Mouse (Mus musculus): ENCODE data around the gene Taf1d. TPM values are rescaled to one million over a fixed set of nuclear protein-coding genes. Genes with fewer than 3 reads are reported as not detected.

Taf1d gene
- polyA plus RNA-seq (2011; ENCODE audit: insufficient read length, low read depth, missing spikeins), result 159 and 173 TPM in 2 replicates

DNA sequence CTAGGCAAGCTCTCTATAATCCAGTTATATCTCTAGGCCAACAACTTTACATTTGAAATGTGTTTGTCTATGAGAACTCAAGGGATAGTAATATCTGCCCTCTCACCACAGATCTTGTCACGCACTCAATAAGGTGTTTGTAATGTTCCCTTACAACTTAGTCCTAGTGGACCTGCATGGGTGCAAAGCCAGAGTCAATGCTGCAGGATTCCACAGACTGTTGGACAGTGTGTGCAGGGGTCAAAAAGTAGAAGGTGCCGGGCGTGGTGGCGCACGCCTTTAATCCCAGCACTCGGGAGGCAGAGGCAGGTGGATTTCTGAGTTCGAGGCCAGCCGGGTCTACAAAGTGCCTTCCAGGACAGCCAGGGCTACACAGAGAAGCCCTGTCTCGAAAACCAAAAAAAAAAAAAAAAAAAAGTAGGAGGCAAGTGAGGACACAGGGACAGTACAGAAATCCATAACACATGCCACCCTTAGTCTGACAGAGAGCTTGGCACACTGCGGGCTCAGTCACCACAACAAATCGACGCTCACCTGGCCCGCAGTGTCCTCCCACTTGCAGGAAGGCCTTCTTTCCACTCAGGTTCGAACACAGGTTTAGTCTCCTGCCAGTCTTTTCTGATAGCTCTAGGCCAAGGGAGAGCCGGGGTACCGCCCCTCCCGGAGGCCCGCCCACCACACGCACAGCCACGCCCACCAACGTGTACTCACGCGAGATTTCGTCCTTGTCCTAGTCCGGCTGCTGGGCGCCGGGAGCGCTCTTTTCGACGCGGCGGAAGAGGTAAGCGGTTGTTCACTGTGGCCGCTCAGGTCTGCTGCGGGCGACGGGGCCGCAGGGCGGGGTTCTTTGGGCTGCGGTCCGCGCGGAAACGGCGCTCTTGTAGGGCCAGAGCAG lies at the start of gene Taf1d:
Gene Taf1d, plus strand, starts transcription at position 712 of the 895 bp plus-strand sequence.
- TF ChIP-seq POLR2A (IDR thresholded peaks at IDR 0.05; ENCODE audit: low read depth, low read length), result peak; percentile 98
- TF ChIP-seq CTCF (IDR thresholded peaks at IDR 0.05; ENCODE audit: borderline replicate concordance, insufficient read depth, low read length), result no peak
- Histone ChIP-seq H3K27ac (ENCODE audit: insufficient read depth, low read length) (peak within 1 kb of the TSS; percentile 41), H3K4me3 (ENCODE audit: insufficient read depth, low read length) (peak within 1 kb of the TSS; percentile 93), H3K4me1 (ENCODE audit: control insufficient read depth, insufficient read depth, low read length) (no peaks in the 10 kb centered on the region; the same call in 1 of the 2 replicates)

DNA sequence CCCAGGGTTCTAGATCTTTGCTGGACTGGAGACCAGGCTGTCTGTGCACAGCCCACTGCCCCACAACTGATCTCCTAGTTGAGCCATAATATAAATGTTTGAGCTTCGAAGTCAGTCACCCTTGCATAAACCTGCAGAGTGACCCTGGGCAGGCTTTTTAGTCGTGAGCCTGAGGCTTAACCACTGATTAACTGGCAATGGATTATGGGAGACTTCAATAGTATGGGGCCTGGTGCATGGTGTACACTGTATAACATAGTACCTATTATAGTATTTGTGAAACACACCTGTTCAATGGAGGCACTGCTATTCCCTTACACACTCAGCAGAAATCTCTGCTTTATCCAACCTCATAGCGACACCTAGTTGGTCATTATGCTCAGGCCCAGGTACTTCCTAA lies 49.8 kb upstream of the Taf1d start:
- Histone ChIP-seq H3K4me1 (ENCODE audit: control insufficient read depth, insufficient read depth, low read length) (no peaks in the 10 kb centered on the region), H3K4me3 (ENCODE audit: insufficient read depth, low read length) (no peak overlapping the region), H3K27ac (ENCODE audit: insufficient read depth, low read length) (no peak overlapping the region)
- TF ChIP-seq POLR2A (IDR thresholded peaks at IDR 0.05; ENCODE audit: low read depth, low read length), result no peak
- TF ChIP-seq CTCF (IDR thresholded peaks at IDR 0.05; ENCODE audit: borderline replicate concordance, insufficient read depth, low read length), result no peak

DNA sequence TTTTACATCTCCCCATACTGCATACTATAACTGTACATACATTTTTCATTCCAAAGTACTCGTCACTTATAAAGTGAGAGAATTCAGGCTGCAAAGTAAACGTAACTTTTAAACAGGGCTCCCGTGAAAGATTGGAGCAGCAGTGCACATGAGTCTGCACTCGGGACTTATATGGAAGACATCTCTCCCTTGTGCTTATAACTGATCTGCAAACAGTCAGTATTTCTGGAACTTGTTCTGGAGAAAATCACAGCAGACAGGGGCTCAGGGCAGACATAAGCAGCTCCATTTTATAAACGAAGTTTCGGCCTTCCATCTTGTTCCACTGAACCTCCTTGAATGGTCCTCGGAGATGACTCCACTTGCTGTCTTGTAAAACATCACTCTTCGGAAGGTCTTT lies 44.0 kb upstream of the Taf1d start:
- TF ChIP-seq CTCF (IDR thresholded peaks at IDR 0.05; ENCODE audit: borderline replicate concordance, insufficient read depth, low read length) (no peak), POLR2A (IDR thresholded peaks at IDR 0.05; ENCODE audit: low read depth, low read length) (no peak)
- H3K4me1 ChIP-seq (ENCODE audit: control insufficient read depth, insufficient read depth, low read length), result no peaks in the 10 kb centered on the region
- H3K4me3 ChIP-seq (ENCODE audit: insufficient read depth, low read length), result no peak overlapping the region
- H3K27ac ChIP-seq (ENCODE audit: insufficient read depth, low read length), result no peak overlapping the region

DNA sequence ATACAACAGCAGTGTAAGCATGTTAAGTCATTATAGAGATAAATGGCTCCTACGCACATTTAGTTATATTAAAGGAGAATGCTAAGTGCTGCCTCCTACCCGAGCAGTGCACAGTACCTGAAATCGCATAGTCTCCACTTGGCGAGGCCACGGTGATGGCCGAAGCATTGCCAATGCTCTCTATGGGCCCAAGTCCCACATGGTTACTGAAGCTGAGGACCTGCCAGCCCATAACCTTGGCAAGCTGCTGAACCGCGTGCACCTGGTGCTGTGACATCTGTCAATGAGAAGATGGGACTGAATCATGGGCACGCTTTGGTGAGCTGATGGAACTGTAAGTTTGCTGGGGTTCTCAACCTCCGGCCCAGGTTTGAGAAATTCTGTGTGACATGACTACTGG lies 42.5 kb upstream of the Taf1d start:
- H3K4me1 ChIP-seq (ENCODE audit: control insufficient read depth, insufficient read depth, low read length), result no peaks in the 10 kb centered on the region
- H3K4me3 ChIP-seq (ENCODE audit: insufficient read depth, low read length), result no peak overlapping the region
- no peak overlapping the region for H3K27ac ChIP-seq (ENCODE audit: insufficient read depth, low read length)
- TF ChIP-seq POLR2A (IDR thresholded peaks at IDR 0.05; ENCODE audit: low read depth, low read length) (no peak), CTCF (IDR thresholded peaks at IDR 0.05; ENCODE audit: borderline replicate concordance, insufficient read depth, low read length) (no peak)

DNA sequence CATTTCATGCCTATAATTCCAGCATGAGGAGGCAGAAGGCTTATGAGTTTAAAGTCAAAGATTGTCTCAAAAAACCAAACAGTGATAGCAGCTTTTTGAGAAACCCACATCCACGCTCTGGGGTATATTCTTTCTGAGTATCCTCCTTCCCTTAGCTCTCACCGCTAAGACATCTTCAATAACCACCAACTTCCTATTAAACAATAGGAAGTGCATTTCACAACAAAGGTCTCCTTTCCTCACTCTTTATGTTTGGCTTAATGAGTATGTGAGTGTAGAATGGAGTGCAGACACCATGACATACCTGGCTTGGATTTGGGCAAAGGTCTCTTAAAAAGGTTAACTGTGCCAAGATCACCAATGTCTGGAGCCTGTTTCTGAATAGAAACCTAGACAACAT lies 32.0 kb upstream of the Taf1d start:
- Histone ChIP-seq H3K4me1 (ENCODE audit: control insufficient read depth, insufficient read depth, low read length) (no peaks in the 10 kb centered on the region), H3K4me3 (ENCODE audit: insufficient read depth, low read length) (no peak overlapping the region), H3K27ac (ENCODE audit: insufficient read depth, low read length) (no peak overlapping the region)
- TF ChIP-seq POLR2A (IDR thresholded peaks at IDR 0.05; ENCODE audit: low read depth, low read length) (no peak), CTCF (IDR thresholded peaks at IDR 0.05; ENCODE audit: borderline replicate concordance, insufficient read depth, low read length) (no peak)

DNA sequence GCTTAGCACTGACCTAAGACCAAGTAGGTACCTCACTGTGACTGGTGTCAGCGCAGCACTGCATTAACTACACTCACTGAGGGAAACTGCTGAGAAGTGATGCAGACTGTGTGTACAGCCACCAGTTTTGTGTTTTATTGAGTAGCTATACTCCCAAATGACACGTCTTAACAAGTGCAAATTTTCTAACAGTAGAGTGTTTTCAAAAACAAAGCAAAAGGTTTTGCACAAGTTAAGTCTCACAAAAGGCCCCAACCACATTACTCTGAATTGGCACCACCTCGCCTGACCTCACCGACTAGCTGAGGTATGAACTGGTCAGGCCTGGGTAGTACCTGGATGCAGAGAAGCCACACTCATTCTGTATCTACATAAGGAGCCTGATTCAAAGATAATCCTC lies 29.2 kb upstream of the Taf1d start:
- H3K4me1 ChIP-seq (ENCODE audit: control insufficient read depth, insufficient read depth, low read length), result no peaks in the 10 kb centered on the region; the same call in 1 of the 2 replicates
- no peak overlapping the region for H3K27ac ChIP-seq (ENCODE audit: insufficient read depth, low read length)
- no peak overlapping the region for H3K4me3 ChIP-seq (ENCODE audit: insufficient read depth, low read length)
- TF ChIP-seq CTCF (IDR thresholded peaks at IDR 0.05; ENCODE audit: borderline replicate concordance, insufficient read depth, low read length) (no peak), POLR2A (IDR thresholded peaks at IDR 0.05; ENCODE audit: low read depth, low read length) (no peak)

DNA sequence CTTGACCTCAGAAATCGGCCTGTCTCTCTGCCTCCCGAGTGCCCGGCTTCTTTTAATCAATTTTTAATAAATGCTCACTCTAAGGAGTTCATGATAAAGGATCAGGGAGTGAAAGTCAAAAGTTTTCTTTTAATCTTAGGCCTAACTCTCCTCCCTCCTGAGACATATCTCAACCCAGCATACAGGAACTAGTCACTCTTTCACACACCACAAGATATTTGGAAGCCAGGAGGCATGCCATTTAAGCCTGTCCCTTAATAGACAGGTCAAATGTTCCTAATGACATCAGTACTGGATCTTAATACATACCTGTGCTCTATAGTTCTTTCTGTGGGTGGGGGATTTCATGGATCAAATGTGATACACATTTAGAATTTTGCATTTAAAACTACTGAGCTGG lies 27.7 kb upstream of the Taf1d start:
- H3K27ac ChIP-seq (ENCODE audit: insufficient read depth, low read length), result no peak overlapping the region
- H3K4me1 ChIP-seq (ENCODE audit: control insufficient read depth, insufficient read depth, low read length), result no peaks in the 10 kb centered on the region; the same call in 1 of the 2 replicates
- peak overlapping the region; percentile 17 for H3K4me3 ChIP-seq (ENCODE audit: insufficient read depth, low read length)
- TF ChIP-seq CTCF (IDR thresholded peaks at IDR 0.05; ENCODE audit: borderline replicate concordance, insufficient read depth, low read length), result no peak
- TF ChIP-seq POLR2A (IDR thresholded peaks at IDR 0.05; ENCODE audit: low read depth, low read length), result no peak

DNA sequence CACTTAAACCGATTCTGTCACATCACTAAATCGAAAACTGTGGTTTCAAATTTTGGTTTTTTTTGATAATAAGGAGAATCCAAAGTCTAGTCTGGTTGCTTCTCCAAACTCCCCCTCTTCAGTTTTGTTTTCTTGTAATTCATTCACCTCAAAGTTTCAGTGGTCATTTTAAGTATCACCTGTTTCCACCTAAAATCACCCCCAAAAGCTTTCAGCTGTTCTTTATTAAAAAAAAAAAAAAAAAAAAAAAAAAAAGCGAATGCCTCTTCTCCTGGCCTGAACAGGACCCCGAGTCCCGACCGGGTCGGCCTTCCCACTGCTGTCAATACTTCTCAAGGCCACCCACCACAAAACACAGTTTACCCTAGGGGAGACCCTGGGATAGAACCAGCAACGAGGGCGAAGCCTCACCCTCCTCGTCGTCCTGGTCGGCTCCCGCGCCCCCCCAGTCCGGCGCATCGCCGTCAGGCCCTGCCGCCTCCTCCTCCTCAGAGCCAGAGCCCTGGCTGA lies 26.8 kb upstream of the Taf1d start:
- Histone ChIP-seq H3K4me3 (ENCODE audit: insufficient read depth, low read length) (peak overlapping the region; percentile 92), H3K27ac (ENCODE audit: insufficient read depth, low read length) (peak overlapping the region; percentile 73; the same call in 1 of the 2 replicates), H3K4me1 (ENCODE audit: control insufficient read depth, insufficient read depth, low read length) (no peaks in the 10 kb centered on the region; the same call in 1 of the 2 replicates)
- TF ChIP-seq POLR2A (IDR thresholded peaks at IDR 0.05; ENCODE audit: low read depth, low read length) (no peak), CTCF (IDR thresholded peaks at IDR 0.05; ENCODE audit: borderline replicate concordance, insufficient read depth, low read length) (no peak)

DNA sequence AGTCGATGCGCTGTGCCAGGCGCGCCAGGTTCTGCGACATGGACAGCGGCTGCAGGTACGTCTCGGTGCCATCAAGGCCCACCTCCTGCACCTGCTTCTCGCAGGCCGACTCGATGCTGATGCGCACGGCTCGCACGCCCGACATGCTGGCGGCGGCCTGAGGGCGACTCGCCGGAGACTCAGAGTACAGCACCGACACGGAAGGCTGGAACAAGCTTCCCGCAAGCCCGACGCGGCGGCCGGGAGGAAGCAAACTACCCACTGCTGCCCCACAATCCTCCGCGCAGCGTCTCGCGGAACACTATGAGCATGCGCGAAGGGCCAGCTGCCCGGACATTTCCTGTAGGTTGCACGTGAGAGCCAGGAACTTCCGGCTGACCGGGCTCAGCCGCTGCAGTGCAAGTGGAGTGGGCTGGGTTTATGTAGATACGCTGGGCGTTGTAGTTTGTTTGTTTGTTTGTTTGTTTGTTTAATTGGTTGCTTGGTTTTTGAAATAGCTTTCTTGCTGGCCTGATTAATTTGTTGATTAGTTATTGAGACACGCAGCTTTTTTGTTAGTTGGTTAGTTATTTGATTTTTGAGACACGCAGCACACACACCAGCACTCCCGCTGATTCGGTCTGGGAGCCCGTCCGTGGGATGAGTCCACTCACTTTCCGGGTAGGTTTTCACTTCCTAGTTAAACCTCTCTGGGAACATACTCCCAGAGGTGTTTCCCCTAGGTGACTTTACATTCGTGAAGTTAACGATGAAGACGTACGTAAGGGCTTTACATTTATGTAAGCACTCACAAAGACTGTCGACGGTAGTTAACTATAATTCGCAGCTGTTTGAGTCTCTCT lies 26.1 kb upstream of the Taf1d start, which contains the start of gene Med17:
Gene Med17, minus strand, starts transcription at position 283 of the 842 bp plus-strand sequence.
- TF ChIP-seq CTCF (IDR thresholded peaks at IDR 0.05; ENCODE audit: borderline replicate concordance, insufficient read depth, low read length), result no peak
- TF ChIP-seq POLR2A (IDR thresholded peaks at IDR 0.05; ENCODE audit: low read depth, low read length), result peak; percentile 88
- H3K4me1 ChIP-seq (ENCODE audit: control insufficient read depth, insufficient read depth, low read length), result no peaks in the 10 kb centered on the region; the same call in 1 of the 2 replicates
- peak within 1 kb of the TSS; percentile 92 for H3K4me3 ChIP-seq (ENCODE audit: insufficient read depth, low read length)
- H3K27ac ChIP-seq (ENCODE audit: insufficient read depth, low read length), result peak within 1 kb of the TSS; percentile 73

Data from embryonic fibroblast, embryonic 13.5 days (primary cell).